Mouse (Mus musculus) brain, embryonic 14.5 days (tissue): ENCODE measurements around the gene Gpr157.

Source experiments
- CTCF ChIP-seq: fragments of 200-500 bp; IDR thresholded peaks from 2 replicates; pipeline ENCODE4 v1.5.1; 2012; ENCODE audit warnings: inconsistent platforms, mild to moderate bottlenecking, moderate library complexity, borderline replicate concordance; ENCODE audit not compliant: insufficient read depth, insufficient read length; ENCODE audit errors: extremely low read depth
- POLR2A ChIP-seq: fragments of 200-500 bp; IDR thresholded peaks from 2 replicates; pipeline ENCODE4 v1.6.1; 2012; ENCODE audit warnings: mild to moderate bottlenecking, inconsistent platforms, borderline replicate concordance; ENCODE audit not compliant: poor library complexity, insufficient read depth, insufficient read length, severe bottlenecking; ENCODE audit errors: extremely low read depth

- no peak for TF ChIP-seq CTCF
- no peak for TF ChIP-seq POLR2A
Measured at GRCm38 (mm10) chr4:150110373-150110772, 23.2 kb downstream of the Gpr157 start.
